Mouse (Mus musculus) forebrain, embryonic 12.5 days (tissue): ENCODE results near the gene Nmrk2. TPM values are rescaled to one million over a fixed set of nuclear protein-coding genes. Genes with fewer than 3 reads are reported as not detected.

Experiments
- ATAC-seq: fragments of 200-750 bp; cut with Nextera tagmentation; 2 replicates; pipeline ENCODE4 v1.8.0; 2017; ENCODE audit warnings: moderate TSS enrichment; ENCODE audit not compliant: low FRiP score
- H3K27ac ChIP-seq: fragments of 300-500 bp; sonication (generic); 2 replicates; pipeline ENCODE4 v1.5.1; 2016; ENCODE audit warnings: mild to moderate bottlenecking
- H3K27me3 ChIP-seq: fragments of 300-500 bp; sonication (generic); 2 replicates; pipeline ENCODE4 v1.6.1; 2016; ENCODE audit warnings: mild to moderate bottlenecking
- H3K36me3 ChIP-seq: fragments of 300-500 bp; sonication (generic); replicated peaks from 2 replicates; pipeline ENCODE4 v1.6.1; 2016; ENCODE audit warnings: mild to moderate bottlenecking
- H3K4me1 ChIP-seq: fragments of 300-500 bp; sonication (generic); 2 replicates; pipeline ENCODE4 v1.6.1; 2016
- H3K4me2 ChIP-seq: fragments of 300-500 bp; sonication (generic); 2 replicates; pipeline ENCODE4 v1.6.1; 2016; ENCODE audit warnings: mild to moderate bottlenecking, moderate library complexity
- H3K4me3 ChIP-seq: fragments of 300-500 bp; sonication (generic); replicated peaks from 2 replicates; pipeline ENCODE4 v1.5.1; 2016; ENCODE audit warnings: mild to moderate bottlenecking
- H3K9ac ChIP-seq: fragments of 300-500 bp; sonication (generic); 2 replicates; pipeline ENCODE4 v1.6.1; 2016; ENCODE audit warnings: mild to moderate bottlenecking
- H3K9me3 ChIP-seq: fragments of 300-500 bp; sonication (generic); 2 replicates; pipeline ENCODE4 v1.6.1; 2016
- WGBS: fragments of 180-500 bp; shearing (Covaris S2); methylation state at CpG from one replicate; pipeline ENCODE4 v1.1.7; 2016; 5-methylcytosine and 5-hydroxymethylcytosine counted together
- polyA plus RNA-seq: library from polyadenylated mRNA; unstranded; fragments of >200 nt; fragmentation: Nextera tagmentation; extraction: Ambion mirVana; gene quantifications from 2 replicates; pipeline ENCODE4 v1.2.1, GENCODE M21; 2016

The Nmrk2 gene
- polyA plus RNA-seq, 1 experiment from 2014 or later = not detected

DNA sequence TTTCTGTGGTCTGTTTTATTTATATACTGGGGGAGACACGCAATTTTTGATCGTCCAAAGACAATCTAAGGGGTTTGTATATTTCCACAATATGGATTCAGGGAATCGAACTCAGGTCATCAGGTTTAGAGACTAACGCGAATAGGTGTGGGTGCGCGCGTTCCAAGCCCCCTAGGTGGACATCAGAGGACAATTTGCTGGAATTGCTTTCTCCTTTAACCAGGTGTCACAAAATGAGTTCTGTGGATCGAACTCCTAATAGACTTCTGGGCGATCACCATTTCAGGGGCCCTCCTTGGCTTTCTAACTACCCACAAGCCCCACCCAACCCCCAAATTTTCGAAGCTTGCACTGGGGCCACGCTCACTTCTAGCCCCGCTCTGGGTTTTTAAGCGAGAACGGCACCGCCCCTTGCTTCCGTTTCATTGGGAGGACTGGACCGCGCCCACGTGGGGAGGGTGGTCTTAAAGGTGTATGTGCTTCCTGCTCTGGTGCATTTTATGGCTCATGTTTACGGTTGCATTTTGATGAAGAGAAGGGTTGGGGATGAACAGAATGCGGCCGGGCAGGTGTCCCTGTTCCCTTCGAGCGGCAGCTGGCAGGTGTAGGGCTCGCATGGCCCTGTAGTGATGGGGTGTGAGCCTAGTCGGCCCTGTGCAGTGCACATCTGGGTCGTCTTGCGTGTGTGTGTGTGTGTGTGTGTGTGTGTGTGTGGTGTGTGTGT is 33.2 kb downstream of the Nmrk2 start:
- WGBS = 4% methylated on average over 29 of the region's 29 CpGs
- peak; percentile 31; the same call in 1 of the 2 replicates for ATAC-seq
- Histone ChIP-seq H3K36me3 (peaks cover 13% of the 10 kb centered on the region), H3K27ac (peak overlapping the region; percentile 78), H3K27me3 (no peaks in the 10 kb centered on the region), H3K9ac (peak overlapping the region; percentile 54), H3K4me3 (peak overlapping the region; percentile 86), H3K4me2 (peak overlapping the region; percentile 92), H3K9me3 (no peaks in the 10 kb centered on the region), H3K4me1 (peaks cover 35% of the 10 kb centered on the region)

DNA sequence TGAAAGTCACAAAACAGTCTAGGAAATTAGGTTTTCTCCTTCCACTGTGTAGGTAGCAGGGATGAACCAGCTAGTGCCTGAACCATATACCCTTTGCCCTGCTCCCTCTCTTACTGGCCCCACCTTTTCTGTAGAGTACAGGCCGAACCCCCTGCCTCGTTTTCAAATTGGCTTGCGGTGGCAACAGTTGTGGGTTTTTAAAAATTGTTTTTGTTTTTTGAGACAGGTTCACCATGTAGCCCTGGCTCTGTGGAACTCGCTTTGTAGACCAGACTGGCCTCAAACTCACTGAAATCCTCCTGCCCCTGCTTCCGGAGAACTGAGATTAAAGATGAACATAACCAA is 33.8 kb downstream of the Nmrk2 start:
- 8% methylated on average over 5 of the region's 5 CpGs for WGBS

DNA sequence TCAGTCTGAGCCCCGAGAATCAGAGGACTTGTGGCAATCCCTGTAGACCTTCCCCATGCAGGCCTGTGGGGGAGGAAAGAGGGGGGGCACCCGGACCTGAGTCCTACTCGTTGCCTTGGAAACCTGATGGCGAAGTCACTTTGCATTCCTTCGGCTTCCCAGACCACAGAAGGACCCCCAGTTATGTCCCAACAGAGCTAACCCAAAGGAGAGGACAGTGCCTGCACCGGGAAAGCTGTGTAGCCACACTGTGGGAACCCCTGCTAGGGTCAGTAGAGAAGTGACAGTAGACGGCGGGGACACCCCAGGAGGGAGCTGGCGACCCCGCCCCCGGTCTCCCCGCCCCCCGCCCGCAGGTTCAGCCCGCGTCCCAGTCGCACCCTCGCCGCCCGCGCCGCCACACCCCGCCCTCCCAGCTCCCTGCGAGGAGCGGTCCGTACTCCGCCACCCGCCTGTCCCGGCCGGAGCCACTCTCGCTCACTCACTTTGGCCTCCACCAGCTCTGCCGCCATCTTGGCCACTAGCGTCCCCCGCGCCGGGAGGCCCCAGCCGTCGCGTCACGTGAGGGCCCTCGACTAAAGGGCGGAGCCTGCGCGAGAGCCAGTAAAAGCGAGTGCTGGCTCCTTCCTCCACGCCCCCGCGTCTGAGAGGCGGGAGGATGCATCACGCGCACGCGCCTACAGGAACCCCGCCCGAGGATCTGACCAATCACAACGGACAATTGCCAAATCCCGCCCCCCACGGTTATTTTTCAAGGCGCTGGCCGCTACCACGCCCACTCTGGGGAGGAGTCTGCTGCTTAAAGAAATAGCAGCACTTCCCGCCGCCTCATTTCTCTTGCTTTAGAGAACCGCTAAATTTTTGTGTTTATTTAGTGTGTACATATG is 34.4 kb downstream of the Nmrk2 start, which contains the start of gene Pias4:
TSS of gene Pias4 (minus strand) at position 724 of the 887 bp plus-strand sequence.
- peak within 1 kb of the TSS; percentile 92 for H3K4me2 ChIP-seq
- H3K36me3 ChIP-seq = peaks cover 20% of the 10 kb centered on the region
- H3K4me1 ChIP-seq = peaks cover 28% of the 10 kb centered on the region
- no peaks in the 10 kb centered on the region for H3K27me3 ChIP-seq
- peak within 1 kb of the TSS; percentile 85 for H3K9ac ChIP-seq
- H3K4me3 ChIP-seq = peak within 1 kb of the TSS; percentile 86
- WGBS = under 1% methylated on average over 57 of the region's 64 CpGs
- ATAC-seq = peak; percentile 94
- H3K27ac ChIP-seq = peak within 1 kb of the TSS; percentile 78
- H3K9me3 ChIP-seq = no peaks in the 10 kb centered on the region

More for the DNA sequence above, 33.8 kb downstream of the Nmrk2 start:
- Histone ChIP-seq H3K27ac (peak overlapping the region; percentile 78), H3K27me3 (no peaks in the 10 kb centered on the region), H3K4me1 (peaks cover 29% of the 10 kb centered on the region), H3K9ac (peak overlapping the region; percentile 54; the same call in 1 of the 2 replicates), H3K9me3 (no peaks in the 10 kb centered on the region), H3K4me2 (peak overlapping the region; percentile 92), H3K4me3 (peak overlapping the region; percentile 86), H3K36me3 (peaks cover 17% of the 10 kb centered on the region)
- ATAC-seq = peak; percentile 78

DNA sequence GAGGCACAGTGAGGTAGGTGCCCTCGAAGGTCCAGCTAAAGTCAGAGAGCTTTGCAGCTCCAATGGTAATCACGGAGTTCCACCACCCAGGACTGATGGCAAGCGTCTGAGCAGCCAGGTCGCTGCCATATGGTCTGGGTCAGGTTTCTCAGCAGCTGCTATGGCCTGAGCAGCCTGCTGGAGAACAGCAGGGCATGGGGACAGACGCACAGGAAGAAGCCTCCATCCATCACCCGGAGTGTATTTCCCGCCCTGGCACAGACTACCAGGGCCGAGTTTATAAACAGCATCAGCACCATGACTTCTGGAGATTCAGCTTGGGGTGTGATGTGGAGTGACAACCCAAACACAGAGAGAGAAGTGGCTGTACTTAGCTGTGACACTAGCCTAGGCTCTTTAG is 36.7 kb downstream of the Nmrk2 start:
- ATAC-seq = no peak
- H3K36me3 ChIP-seq = peaks cover 44% of the 10 kb centered on the region
- peaks cover 31% of the 10 kb centered on the region for H3K4me1 ChIP-seq
- H3K27ac ChIP-seq = no peak overlapping the region
- 92% methylated on average over 8 of the region's 8 CpGs for WGBS
- no peak overlapping the region for H3K4me2 ChIP-seq
- H3K9me3 ChIP-seq = no peaks in the 10 kb centered on the region
- no peaks in the 10 kb centered on the region for H3K27me3 ChIP-seq
- no peak overlapping the region for H3K4me3 ChIP-seq
- H3K9ac ChIP-seq = no peak overlapping the region

DNA sequence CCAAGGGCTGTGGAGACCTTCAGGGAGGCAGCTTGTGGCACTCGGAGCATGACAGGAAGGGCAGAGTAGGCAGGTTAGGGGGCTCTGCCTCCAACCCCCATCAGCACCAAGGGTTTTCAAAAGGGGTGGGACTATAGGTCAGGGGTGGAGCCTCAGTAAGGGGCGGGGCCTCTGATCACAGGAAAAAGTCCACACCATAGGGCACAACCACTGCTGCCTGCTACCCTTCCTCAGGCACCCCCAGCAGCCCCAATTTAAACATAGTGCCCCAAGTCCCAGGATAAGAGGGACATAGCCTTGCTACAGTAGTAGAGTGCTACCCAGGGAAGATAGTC is 39.6 kb downstream of the Nmrk2 start:
- ATAC-seq = no peak
- Histone ChIP-seq H3K4me3 (no peak overlapping the region), H3K9ac (no peak overlapping the region), H3K4me2 (no peak overlapping the region), H3K9me3 (no peaks in the 10 kb centered on the region), H3K27me3 (no peaks in the 10 kb centered on the region), H3K27ac (no peak overlapping the region), H3K4me1 (peaks cover 20% of the 10 kb centered on the region), H3K36me3 (peaks cover 66% of the 10 kb centered on the region)
- WGBS = 82% methylated on average over 2 of the region's 2 CpGs

DNA sequence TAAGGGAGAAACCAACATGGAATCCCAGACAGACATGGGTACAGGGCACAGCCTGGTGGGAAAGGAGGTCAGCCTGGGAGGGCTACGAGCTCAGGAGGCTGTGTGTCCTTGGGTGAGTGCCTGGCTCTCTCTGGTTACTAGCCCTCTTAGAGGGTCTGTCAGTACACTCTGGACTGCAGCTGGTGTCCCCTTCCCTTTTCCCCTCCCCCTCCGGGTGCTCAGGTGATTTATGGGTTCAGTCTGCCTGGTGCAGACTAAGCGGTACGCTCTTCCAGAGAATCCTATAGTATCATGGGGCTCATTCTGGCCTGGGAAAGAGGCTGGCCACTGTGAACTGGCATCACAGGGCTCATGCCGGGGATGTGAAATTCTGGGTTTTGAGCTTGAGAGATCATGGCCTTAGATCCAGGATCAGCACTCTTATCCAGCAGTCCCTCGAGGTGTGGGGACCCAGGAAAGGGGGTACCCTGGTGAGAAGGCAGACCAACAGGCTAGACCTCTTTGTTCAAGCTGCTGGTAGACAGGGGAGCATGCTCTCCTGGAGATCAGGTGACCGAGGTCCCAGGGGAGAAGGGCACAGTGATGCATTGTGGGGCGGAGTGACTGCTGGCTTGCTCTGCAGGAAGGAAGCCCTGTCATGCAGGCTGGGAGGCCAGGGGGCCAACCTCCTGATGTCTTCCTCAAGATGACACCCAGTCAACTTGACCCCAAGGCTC is 40.1 kb downstream of the Nmrk2 start:
- 93% methylated on average over 8 of the region's 8 CpGs for WGBS
- H3K36me3 ChIP-seq = peaks cover 72% of the 10 kb centered on the region
- ATAC-seq = no peak

DNA sequence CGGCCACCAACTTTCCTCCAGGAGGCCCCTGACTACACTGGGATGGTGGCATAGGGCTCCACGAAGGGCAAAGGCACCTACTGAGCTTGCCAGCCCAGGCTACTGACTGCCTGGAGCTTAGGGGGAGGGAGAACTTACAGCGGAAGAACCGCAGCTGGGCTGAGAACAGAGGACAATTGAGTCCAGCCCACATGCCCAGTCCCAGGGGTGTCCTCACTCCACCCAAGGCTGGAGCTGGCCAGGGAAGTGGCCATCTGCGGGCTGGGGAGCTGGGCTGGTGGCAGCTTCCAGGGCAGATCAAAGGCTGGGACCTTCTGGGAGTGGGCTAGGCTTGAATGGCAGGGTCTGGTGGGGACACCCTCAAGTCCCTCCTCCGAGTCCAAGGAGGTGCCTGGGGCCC is 47.1 kb downstream of the Nmrk2 start:
- no peak overlapping the region for H3K27ac ChIP-seq
- no peak overlapping the region for H3K4me2 ChIP-seq
- H3K4me3 ChIP-seq = no peak overlapping the region
- H3K27me3 ChIP-seq = no peaks in the 10 kb centered on the region
- WGBS = 87% methylated on average over 6 of the region's 6 CpGs
- ATAC-seq = no peak
- H3K9ac ChIP-seq = no peak overlapping the region
- H3K4me1 ChIP-seq = no peaks in the 10 kb centered on the region
- no peaks in the 10 kb centered on the region for H3K9me3 ChIP-seq
- peaks cover 81% of the 10 kb centered on the region for H3K36me3 ChIP-seq

More for the DNA sequence above, 40.1 kb downstream of the Nmrk2 start:
- H3K27me3 ChIP-seq = no peaks in the 10 kb centered on the region
- peaks cover 15% of the 10 kb centered on the region for H3K4me1 ChIP-seq
- H3K4me3 ChIP-seq = no peak overlapping the region
- H3K9me3 ChIP-seq = no peaks in the 10 kb centered on the region
- no peak overlapping the region for H3K4me2 ChIP-seq
- H3K27ac ChIP-seq = no peak overlapping the region
- H3K9ac ChIP-seq = no peak overlapping the region

DNA sequence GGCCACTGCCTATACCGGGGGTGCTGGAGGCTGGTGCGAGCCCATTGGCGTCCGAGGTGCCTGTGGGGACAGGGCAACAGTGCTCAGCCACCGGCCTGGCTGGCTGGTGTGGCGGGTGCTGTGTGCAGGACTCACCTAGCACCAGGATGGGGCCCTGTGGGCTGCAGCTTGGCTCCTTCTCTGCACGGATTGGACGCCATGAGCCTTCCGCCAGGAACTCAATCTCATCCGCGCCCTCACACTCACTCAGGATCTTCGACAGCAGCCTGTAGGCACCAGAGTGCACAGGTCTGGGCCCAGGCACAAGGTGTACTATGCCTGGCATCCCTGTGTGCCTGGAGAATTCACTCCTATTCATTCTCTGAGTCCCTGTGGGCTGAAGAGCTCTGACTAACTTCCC is 47.5 kb downstream of the Nmrk2 start:
- H3K27me3 ChIP-seq = no peaks in the 10 kb centered on the region
- no peak overlapping the region for H3K4me3 ChIP-seq
- H3K4me1 ChIP-seq = no peaks in the 10 kb centered on the region
- H3K27ac ChIP-seq = no peak overlapping the region
- no peak overlapping the region for H3K4me2 ChIP-seq
- no peak for ATAC-seq
- peaks cover 85% of the 10 kb centered on the region for H3K36me3 ChIP-seq
- WGBS = 93% methylated on average over 12 of the region's 12 CpGs
- no peaks in the 10 kb centered on the region for H3K9me3 ChIP-seq
- no peak overlapping the region for H3K9ac ChIP-seq

DNA sequence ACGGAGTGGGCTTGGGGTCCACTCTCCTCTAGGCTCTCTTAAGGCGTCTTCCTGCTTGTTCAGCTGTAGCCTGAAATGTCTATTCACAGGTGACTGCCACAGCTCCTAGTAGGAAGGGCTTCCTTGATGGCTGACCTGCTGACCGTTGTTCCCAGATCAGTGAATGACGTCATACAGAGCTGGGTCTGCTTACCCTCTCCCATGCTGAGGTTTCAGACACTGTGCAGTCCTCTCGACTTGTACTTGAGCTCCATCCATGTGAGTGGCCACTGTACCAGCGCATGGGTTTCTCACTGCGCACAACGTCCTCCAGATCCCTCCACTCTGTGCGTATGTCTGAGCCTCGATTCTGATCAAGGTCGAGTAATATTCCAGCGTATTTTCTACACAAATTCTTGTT is 49.2 kb downstream of the Nmrk2 start:
- Histone ChIP-seq H3K9me3 (no peaks in the 10 kb centered on the region), H3K36me3 (peaks cover 86% of the 10 kb centered on the region), H3K27me3 (no peaks in the 10 kb centered on the region), H3K9ac (no peak overlapping the region), H3K4me1 (no peaks in the 10 kb centered on the region), H3K4me3 (no peak overlapping the region), H3K27ac (peak overlapping the region; percentile 1; the same call in 1 of the 2 replicates), H3K4me2 (no peak overlapping the region)
- 82% methylated on average over 12 of the region's 12 CpGs for WGBS
- no peak for ATAC-seq

DNA sequence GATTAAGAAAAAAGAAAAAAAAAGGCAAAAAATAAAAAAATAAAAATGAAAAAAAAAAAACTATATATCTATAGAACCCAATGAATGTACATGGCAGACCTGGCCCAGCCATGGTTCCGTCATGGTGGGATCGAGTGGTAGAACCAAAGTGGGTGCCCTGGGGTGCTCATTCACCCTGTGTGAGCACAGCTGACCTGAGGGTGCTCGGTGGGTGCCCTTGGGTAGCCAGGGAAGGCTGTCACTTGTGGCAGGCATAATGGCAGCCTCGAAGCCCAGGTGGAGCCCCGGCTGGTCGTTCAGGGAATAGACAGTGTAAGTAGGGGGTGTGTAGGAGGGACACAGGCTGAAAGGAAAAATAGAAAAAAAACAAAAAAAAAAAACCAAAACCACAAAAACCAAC is 50.6 kb downstream of the Nmrk2 start:
- Histone ChIP-seq H3K4me1 (no peaks in the 10 kb centered on the region), H3K9me3 (no peaks in the 10 kb centered on the region), H3K4me3 (no peak overlapping the region), H3K27me3 (no peaks in the 10 kb centered on the region), H3K36me3 (peaks cover 86% of the 10 kb centered on the region), H3K4me2 (no peak overlapping the region), H3K27ac (no peak overlapping the region), H3K9ac (no peak overlapping the region)
- ATAC-seq = no peak
- 81% methylated on average over 6 of the region's 6 CpGs for WGBS
